Mouse (Mus musculus): ENCODE measurements at regions not wholly inside any gene's neighbourhood (a gene's known extent, or its start where the extent isn't known, plus 50 kb on each side); places are given as distances from the start of the nearest gene placed in this dataset.
A peak's percentile ranks its signal among the peaks of the same experiment; 100 is the strongest.

DNA sequence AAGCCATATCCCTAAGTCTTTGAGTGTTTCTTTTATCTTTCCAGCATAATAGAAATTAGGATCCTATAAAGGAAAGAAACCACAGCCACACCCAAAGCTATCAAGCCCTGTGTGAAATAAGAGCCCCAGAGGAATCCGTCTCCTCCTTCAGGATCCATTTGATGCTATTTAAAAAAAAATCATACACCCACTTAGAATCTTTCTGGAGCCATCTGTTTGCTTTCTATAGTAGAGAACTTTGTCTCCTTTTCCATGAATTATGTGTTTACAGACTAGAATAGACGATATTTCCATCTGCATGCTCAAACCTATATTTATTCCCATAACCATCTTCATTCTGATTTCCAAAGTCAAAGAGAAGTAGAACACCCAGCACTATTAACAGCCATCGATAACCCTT, 917.2 kb upstream of the Man1a start:
- DNase-seq (ENCODE audit: low read depth, low spot score): peak; percentile 72

DNA sequence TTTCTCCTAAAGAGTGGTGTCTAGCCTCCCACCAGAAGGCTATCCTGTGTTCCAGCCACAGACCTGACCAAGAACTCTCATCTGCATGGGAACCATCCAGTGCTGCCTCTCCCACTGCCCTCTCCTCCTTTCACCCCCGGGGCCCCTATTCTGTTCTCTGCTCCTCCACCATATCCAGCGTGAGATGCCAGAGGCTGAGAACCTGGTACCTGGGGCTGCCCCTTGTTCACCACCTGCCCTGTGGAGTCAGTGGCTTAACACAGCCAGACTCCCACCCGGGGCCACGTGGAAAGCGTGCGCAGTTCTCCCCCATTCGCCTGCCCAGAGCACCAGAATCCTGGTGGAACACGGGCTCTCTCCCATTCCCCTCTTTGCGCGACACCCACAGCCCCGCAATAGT, 879.5 kb upstream of the Man1a start:
- DNase-seq (ENCODE audit: low read depth, low spot score): no peak

DNA sequence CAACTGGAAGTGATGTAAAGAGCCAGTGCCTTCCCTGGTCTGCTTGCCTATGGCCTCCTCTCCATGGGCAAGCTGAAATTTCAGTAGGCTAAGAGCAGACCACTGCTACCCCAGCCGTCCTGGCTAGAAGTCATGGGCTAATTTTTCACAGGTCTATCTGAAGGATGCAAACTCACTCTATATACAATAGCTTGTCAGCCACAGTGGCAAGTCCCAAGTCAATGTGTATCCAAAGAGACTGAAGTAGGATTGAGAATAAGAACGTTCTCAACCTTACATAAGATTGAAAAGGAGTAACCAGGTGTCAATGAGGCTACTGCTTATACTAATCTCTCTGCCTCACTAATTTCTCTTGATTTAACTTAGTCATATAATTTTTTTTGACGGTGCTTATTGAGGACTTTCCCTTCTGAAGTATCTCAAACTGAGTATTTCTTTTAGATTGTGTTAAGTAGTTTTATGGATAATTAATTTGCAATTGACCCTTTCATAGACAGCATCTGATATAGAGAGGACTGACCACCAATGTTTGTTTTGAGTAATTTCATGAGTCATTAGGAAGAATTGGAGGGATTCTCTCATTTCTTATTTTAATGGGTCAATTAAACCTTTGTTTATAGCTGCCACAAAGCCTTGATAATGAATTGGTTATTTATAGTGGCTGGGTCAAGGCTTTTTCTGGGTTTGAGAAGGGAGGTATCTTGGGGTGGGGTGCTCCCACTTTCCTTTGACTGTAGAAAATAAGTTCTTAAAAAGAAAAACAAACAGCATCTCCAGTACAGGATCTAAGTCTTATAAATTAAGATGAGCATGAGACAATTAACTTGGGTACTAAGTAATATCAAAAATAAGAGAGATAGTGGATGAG, 865.0 kb upstream of the Man1a start:
- no peak for DNase-seq (ENCODE audit: low read depth, low spot score)

DNA sequence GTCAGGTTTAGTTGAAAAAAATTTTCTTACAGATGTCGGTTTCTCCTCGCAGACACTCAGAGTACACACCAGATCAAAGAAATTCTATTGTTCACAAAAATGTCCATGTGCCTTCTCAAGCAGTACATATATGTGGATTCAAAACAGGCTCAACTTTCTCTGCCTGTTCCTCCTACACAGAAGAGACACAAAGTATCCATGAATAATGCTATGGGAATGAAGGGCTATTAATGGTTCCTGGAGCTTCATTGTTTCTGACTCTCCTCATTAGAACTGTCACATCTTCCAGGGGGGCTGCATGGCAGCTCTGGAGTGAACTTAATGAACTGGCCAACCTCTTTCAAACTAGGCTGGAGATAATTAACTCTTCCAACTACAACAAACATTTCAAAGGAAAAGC, 863.1 kb upstream of the Man1a start:
- DNase-seq (ENCODE audit: low read depth, low spot score): no peak
